Mouse (Mus musculus) stomach, embryonic 16.5 days (tissue): ENCODE measurements around the gene Scd4. TPM values are rescaled to one million over a fixed set of nuclear protein-coding genes. Genes with fewer than 3 reads are reported as not detected.
"Not testable (repeated sequence)": the region's sequence is repeated elsewhere in the genome, so short reads cannot be mapped to it uniquely, and the experiment has no call there.

Experiments used
- ATAC-seq: fragments of 200-750 bp; cut with Nextera tagmentation; 2 replicates; pipeline ENCODE4 v1.8.0; 2017; ENCODE audit warnings: moderate number of reproducible peaks, moderate TSS enrichment; ENCODE audit not compliant: insufficient read depth, low FRiP score
- H3K27ac ChIP-seq: fragments of 300-500 bp; sonication (generic); 2 replicates; pipeline ENCODE4 v1.5.1; 2014; ENCODE audit warnings: low read length
- H3K27me3 ChIP-seq: fragments of 300-500 bp; sonication (generic); 2 replicates; pipeline ENCODE4 v1.6.1; 2014; ENCODE audit warnings: low read length, control low read depth, mixed read lengths; ENCODE audit not compliant: control insufficient read depth, insufficient read depth
- H3K36me3 ChIP-seq: fragments of 300-500 bp; sonication (generic); 2 replicates; pipeline ENCODE4 v1.6.1; 2014; ENCODE audit warnings: low read length; ENCODE audit not compliant: control insufficient read depth, insufficient read depth
- H3K4me1 ChIP-seq: fragments of 300-500 bp; sonication (generic); 2 replicates; pipeline ENCODE4 v1.6.1; 2014; ENCODE audit warnings: low read length, control low read depth, mixed read lengths; ENCODE audit not compliant: control insufficient read depth, insufficient read depth
- H3K4me2 ChIP-seq: fragments of 300-500 bp; sonication (generic); 2 replicates; pipeline ENCODE4 v1.6.1; 2014; ENCODE audit warnings: low read depth, low read length, mixed read lengths
- H3K4me3 ChIP-seq: fragments of 300-500 bp; sonication (generic); replicated peaks from 2 replicates; pipeline ENCODE4 v1.5.1; 2014; ENCODE audit warnings: mild to moderate bottlenecking, low read length
- H3K9ac ChIP-seq: fragments of 300-500 bp; sonication (generic); 2 replicates; pipeline ENCODE4 v1.6.1; 2014; ENCODE audit warnings: low read length
- H3K9me3 ChIP-seq: fragments of 300-500 bp; sonication (generic); replicated peaks from 2 replicates; pipeline ENCODE4 v1.6.1; 2016; ENCODE audit warnings: low read length, control low read depth; ENCODE audit not compliant: control insufficient read depth
- WGBS: fragments of 180-500 bp; shearing (Covaris S2); extraction: QIAGEN DNeasy Blood & Tissue Kit; methylation state at CpG from one replicate; pipeline ENCODE4 v1.1.7; 2014; 5-methylcytosine and 5-hydroxymethylcytosine counted together
- polyA plus RNA-seq: library from polyadenylated mRNA; unstranded; fragments of >200 nt; fragmentation: Nextera tagmentation; extraction: Ambion mirVana; gene quantifications from 2 replicates; pipeline ENCODE4 v1.2.1, GENCODE M21; 2015

Gene Scd4
- polyA plus RNA-seq, 1 experiment from 2014 or later, result 0.14 TPM

DNA sequence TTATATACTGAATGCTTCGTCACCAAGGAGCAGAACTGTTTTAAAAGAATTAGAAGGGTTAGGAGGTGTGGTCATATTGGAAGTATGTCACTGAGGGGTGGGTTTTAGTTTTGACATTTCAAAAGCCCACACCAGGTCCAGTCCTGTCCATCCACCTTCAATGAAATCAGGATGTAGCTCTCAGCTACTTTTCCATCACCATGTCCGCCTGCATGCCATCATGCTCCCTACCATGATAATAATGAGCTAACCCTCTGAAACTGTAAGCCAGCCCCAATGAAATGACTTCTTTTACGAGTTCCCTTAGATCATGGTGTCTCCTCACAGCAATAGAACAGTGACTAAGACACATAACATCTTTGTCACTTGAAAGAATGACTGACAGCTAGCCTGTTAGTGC lies 12.6 kb upstream of the Scd4 start:
- ATAC-seq, result no peak
- H3K27me3 ChIP-seq, result no peaks in the 10 kb centered on the region
- peaks cover 5% of the 10 kb centered on the region for H3K9me3 ChIP-seq
- no peak overlapping the region for H3K27ac ChIP-seq
- no peak overlapping the region for H3K4me2 ChIP-seq
- no peaks in the 10 kb centered on the region for H3K36me3 ChIP-seq
- H3K4me3 ChIP-seq, result no peak overlapping the region
- H3K9ac ChIP-seq, result no peak overlapping the region
- WGBS, result 85% methylated on average over 3 of the region's 3 CpGs
- no peaks in the 10 kb centered on the region for H3K4me1 ChIP-seq

DNA sequence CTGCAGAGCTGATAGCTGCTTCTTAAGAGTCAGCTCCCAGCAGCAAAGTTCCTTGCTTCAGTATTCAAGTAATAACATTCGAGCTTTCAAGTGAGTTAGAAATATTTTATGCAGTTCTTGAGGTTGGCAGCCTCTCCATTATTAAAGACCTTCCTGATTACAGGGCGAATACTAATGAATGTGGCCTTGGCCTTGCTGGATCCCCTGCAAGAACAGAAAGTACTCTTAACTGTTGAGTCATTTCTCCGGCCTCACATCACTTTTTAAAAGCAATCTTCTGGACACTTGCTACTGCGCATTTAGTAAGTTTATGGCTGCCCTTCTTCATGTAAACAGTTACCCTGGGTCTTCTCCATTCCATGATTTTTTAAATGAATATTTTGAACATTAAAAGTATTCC lies 11.7 kb upstream of the Scd4 start:
- no peak overlapping the region for H3K9ac ChIP-seq
- no peaks in the 10 kb centered on the region for H3K4me1 ChIP-seq
- no peak for ATAC-seq
- H3K9me3 ChIP-seq, result peaks cover 5% of the 10 kb centered on the region
- no peak overlapping the region for H3K4me2 ChIP-seq
- no peaks in the 10 kb centered on the region for H3K27me3 ChIP-seq
- H3K36me3 ChIP-seq, result no peaks in the 10 kb centered on the region; the same call in 1 of the 2 replicates
- WGBS, result 69% methylated on average over 4 of the region's 4 CpGs
- no peak overlapping the region for H3K27ac ChIP-seq
- H3K4me3 ChIP-seq, result no peak overlapping the region

DNA sequence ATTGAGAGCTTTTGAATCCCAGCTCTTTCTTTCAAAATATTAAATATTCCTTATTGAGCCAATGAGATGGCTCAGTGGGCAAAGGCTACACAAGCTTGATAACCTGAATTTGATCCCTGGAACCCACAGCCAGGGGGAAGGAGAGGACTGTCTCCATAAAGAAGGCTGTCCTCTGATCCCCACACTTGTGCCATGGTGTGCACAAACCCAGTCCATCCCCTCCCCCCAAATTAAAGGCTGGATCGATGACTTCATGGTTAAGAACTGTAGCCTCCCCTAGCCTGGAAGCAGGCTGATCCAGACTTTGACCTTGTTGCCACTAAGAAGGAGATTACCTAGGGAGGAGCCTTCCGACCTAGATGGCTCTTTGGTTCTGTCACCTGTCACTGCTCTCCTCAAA lies 11.3 kb upstream of the Scd4 start:
- ATAC-seq, result no peak
- Histone ChIP-seq H3K27me3 (no peaks in the 10 kb centered on the region), H3K9ac (no peak overlapping the region), H3K36me3 (no peaks in the 10 kb centered on the region; the same call in 1 of the 2 replicates), H3K4me2 (no peak overlapping the region), H3K9me3 (peaks cover 5% of the 10 kb centered on the region), H3K4me1 (no peaks in the 10 kb centered on the region), H3K27ac (no peak overlapping the region), H3K4me3 (no peak overlapping the region)
- 61% methylated on average over 2 of the region's 2 CpGs for WGBS

- ATAC-seq, result no peak
- WGBS, result 65% methylated on average over 2 of the region's 2 CpGs
These were observed 3.3 kb upstream of the Scd4 start for GRCm38 (mm10) chr19:44329566-44329965.

GRCm38 (mm10) chr19:44331128-44331527 lies 1.8 kb upstream of the Scd4 start:
- not testable (repeated sequence) for H3K4me1 ChIP-seq, H3K27ac ChIP-seq, H3K36me3 ChIP-seq, H3K4me2 ChIP-seq, ATAC-seq, H3K9me3 ChIP-seq, H3K27me3 ChIP-seq, H3K9ac ChIP-seq, H3K4me3 ChIP-seq
- 93% methylated on average over 1 of the region's 1 CpGs for WGBS

More at GRCm38 (mm10) chr19:44329566-44329965, 3.3 kb upstream of the Scd4 start:
- H3K9ac ChIP-seq, result no peak overlapping the region
- H3K4me2 ChIP-seq, result no peak overlapping the region
- no peak overlapping the region for H3K27ac ChIP-seq
- no peaks in the 10 kb centered on the region for H3K27me3 ChIP-seq
- H3K36me3 ChIP-seq, result no peaks in the 10 kb centered on the region; the same call in 1 of the 2 replicates
- no peaks in the 10 kb centered on the region for H3K9me3 ChIP-seq
- no peak overlapping the region for H3K4me3 ChIP-seq
- H3K4me1 ChIP-seq, result no peaks in the 10 kb centered on the region

DNA sequence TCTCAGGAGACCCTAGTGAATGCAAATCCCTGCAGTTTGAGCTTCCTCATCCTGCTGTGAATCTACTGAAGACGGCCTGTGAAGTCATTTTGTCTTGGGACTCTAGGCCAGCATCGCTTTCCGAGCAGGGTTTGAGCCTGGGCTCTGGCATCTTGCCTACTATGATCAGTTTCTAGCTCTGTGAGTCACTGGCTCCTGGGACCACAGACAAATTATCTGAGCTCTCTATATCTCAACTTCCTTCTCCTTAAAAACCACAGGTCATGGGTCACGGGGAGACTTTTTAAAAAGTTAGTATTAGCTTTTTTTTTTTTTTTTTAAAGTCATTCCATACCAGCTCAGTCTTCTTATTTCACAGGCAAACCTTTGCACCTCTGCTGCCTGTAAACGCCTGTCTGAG lies 981 bp upstream of the Scd4 start:
- WGBS, result 72% methylated on average over 5 of the region's 5 CpGs
- H3K27me3 ChIP-seq, result no peaks in the 10 kb centered on the region
- no peaks in the 10 kb centered on the region for H3K36me3 ChIP-seq
- no peak overlapping the region for H3K4me2 ChIP-seq
- H3K9me3 ChIP-seq, result no peaks in the 10 kb centered on the region
- no peak overlapping the region for H3K4me3 ChIP-seq
- no peak overlapping the region for H3K9ac ChIP-seq
- no peaks in the 10 kb centered on the region for H3K4me1 ChIP-seq
- no peak for ATAC-seq
- H3K27ac ChIP-seq, result no peak overlapping the region

DNA sequence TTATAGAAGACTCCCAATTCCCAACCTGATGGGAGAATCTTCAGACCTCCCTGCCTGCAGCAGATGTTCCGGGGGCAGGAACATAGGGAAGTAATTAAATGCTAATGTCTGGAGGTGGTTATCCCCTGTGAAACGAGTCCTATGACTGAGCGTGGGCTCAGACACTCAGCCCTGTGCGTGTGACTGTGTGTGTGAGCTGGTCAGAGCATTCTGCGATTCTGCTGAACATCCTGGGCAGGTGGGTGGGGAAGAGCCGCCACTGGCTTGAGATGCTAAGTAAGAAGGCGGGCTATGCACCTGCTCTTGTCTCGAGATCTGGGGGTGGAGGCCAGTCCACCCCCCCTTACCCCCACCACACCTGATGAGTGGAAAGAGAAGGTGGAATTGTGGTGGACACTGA lies 566 bp upstream of the Scd4 start:
- WGBS, result 73% methylated on average over 8 of the region's 8 CpGs
- Histone ChIP-seq H3K4me3 (no peak overlapping the region), H3K4me2 (no peak overlapping the region), H3K9me3 (no peaks in the 10 kb centered on the region), H3K27ac (no peak overlapping the region), H3K36me3 (no peaks in the 10 kb centered on the region), H3K4me1 (no peaks in the 10 kb centered on the region), H3K9ac (no peak overlapping the region), H3K27me3 (no peaks in the 10 kb centered on the region)
- no peak for ATAC-seq

- H3K36me3 ChIP-seq, result no peaks in the 10 kb centered on the region
- H3K4me1 ChIP-seq, result no peaks in the 10 kb centered on the region
- H3K4me3 ChIP-seq, result no peak overlapping the region
- ATAC-seq, result no peak
- no peak overlapping the region for H3K9ac ChIP-seq
- no peak overlapping the region for H3K27ac ChIP-seq
- no peaks in the 10 kb centered on the region for H3K27me3 ChIP-seq
- no peaks in the 10 kb centered on the region for H3K9me3 ChIP-seq
- no peak overlapping the region for H3K4me2 ChIP-seq
- 78% methylated on average over 9 of the region's 9 CpGs for WGBS
These were observed 1.1 kb downstream of the Scd4 start for GRCm38 (mm10) chr19:44333991-44334390.

DNA sequence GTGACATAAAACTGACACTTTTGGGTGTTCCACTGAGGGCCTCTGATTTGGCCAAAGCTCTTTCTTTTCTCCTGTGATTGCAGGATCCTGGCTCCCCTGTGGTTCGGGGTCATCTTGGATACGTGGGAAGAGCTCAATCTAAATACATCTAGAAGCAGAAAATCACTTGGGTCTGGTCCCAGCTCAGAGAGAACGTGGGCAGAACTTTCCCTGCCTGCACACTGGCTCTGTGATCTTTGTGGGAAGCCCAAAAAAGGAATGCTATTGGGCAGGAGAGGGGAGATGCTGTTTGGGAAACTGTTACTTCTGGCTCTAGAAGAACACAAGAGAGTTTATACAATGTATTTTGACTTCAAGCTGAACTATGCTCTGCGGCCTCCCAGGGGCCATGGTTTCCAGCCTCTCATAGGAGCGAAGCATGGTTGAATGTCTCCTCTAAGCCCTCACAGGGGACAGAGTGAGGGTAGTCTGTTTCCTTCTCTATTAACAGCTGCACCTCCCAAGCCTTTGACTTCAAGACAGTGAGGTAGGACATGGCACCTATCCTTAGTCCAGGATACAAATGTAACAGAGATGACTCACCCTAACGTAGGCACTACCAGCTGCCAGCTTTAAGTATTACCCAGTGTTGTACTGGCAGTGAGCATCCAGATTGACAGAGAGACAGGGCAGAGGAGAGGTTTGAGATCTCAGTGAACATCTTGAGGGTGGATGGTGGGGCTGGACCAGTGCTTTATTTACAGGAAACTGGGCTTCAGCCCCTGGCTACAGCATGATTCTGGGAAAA lies 3.2 kb downstream of the Scd4 start:
- no peaks in the 10 kb centered on the region for H3K9me3 ChIP-seq
- H3K4me3 ChIP-seq, result no peak overlapping the region
- H3K27me3 ChIP-seq, result no peaks in the 10 kb centered on the region
- no peaks in the 10 kb centered on the region for H3K4me1 ChIP-seq
- no peaks in the 10 kb centered on the region for H3K36me3 ChIP-seq
- no peak overlapping the region for H3K4me2 ChIP-seq
- WGBS, result 81% methylated on average over 6 of the region's 6 CpGs
- no peak for ATAC-seq
- H3K27ac ChIP-seq, result no peak overlapping the region
- no peak overlapping the region for H3K9ac ChIP-seq
